In the genomic region with DNA sequence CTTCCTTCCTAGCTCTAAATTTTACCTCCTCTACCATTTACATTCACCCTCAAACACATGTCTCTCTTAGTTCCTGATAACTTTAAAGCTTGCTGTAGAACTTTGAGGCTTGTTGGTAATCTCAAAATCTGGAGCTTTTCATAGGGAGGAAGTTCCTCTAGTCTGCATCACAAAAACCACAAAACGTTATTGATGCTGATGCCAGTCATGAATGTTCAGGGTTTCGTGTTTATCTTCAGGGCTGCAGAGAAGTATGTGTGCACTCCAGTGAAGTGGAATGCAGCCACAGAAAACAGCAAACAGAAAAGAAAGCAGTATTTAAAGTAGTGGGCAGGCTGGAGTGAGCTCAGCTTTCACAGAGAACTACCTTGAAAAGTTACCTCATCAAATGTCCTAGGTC, we compare ENCODE assay signal across 25 mouse cellular contexts.
DNase-seq lines count a peak whose midpoint lies in the region; ATAC-seq lines count a peak whose summit lies in the region.
"Had no signal": no experiment of that assay in that cellular context is flagged by ENCODE, and none has a peak within 500 bp of the region (broad histone marks: within the 10 kb centered on the region; RNA-seq: fewer than 3 reads in every experiment).

No protein-coding gene starts in this region.

- no peaks in the 10 kb centered on the region for H3K36me3 ChIP-seq in embryonic facial prominence, embryonic 12.5 days
- H3K36me3 ChIP-seq in embryonic facial prominence, embryonic 10.5 days (replicated peaks): no peaks in the 10 kb centered on the region
- H3K36me3 ChIP-seq in hindbrain, embryonic 13.5 days: no peaks in the 10 kb centered on the region
- H3K36me3 ChIP-seq: heart, embryonic 15.5 days; liver, embryonic 13.5 days; midbrain, embryonic 12.5 days had no signal

- H3K9me3 ChIP-seq in embryonic facial prominence, embryonic 12.5 days: no peaks in the 10 kb centered on the region
- no peaks in the 10 kb centered on the region for H3K9me3 ChIP-seq in embryonic facial prominence, embryonic 10.5 days
- no peaks in the 10 kb centered on the region for H3K9me3 ChIP-seq in hindbrain, embryonic 13.5 days
- H3K9me3 ChIP-seq: heart, embryonic 15.5 days; liver, embryonic 13.5 days; midbrain, embryonic 12.5 days had no signal

- DNase-seq in embryonic facial prominence, embryonic 10.5 days (ENCODE audit: low spot score): no peak
- peak; percentile 51 for DNase-seq in NIH3T3 (ENCODE audit: low read depth)
- no peak for DNase-seq in urinary bladder, adult 18-20 months (ENCODE audit: low spot score in 2 of 2)
- no peak for DNase-seq in lung, postnatal 36 days
- DNase-seq: adrenal gland, postnatal 10 days; cerebellum, adult 9-11 months; embryo, embryonic 11 days; gastrocnemius, postnatal 14 days; kidney, adult 18-20 months; kidney, postnatal 10 days; liver, embryonic 13.5 days; lung, embryonic 14.5 days; lung, postnatal 4 days; retina, postnatal 1 day; thymus, postnatal 4 days had no signal

- H3K4me3 ChIP-seq in embryonic facial prominence, embryonic 12.5 days: no peak overlapping the region
- H3K4me3 ChIP-seq in embryonic facial prominence, embryonic 10.5 days: no peak overlapping the region
- no peak overlapping the region for H3K4me3 ChIP-seq in hindbrain, embryonic 13.5 days
- H3K4me3 ChIP-seq: erythroblast, embryonic 14.5 days; heart, embryonic 15.5 days; liver, embryonic 13.5 days; midbrain, embryonic 12.5 days; myocyte had no signal

- no peaks in the 10 kb centered on the region for H3K27me3 ChIP-seq in embryonic facial prominence, embryonic 12.5 days
- H3K27me3 ChIP-seq in embryonic facial prominence, embryonic 10.5 days (replicated peaks; ENCODE audit: low read depth, poor library complexity, severe bottlenecking): no peaks in the 10 kb centered on the region
- no peaks in the 10 kb centered on the region for H3K27me3 ChIP-seq in hindbrain, embryonic 13.5 days
- H3K27me3 ChIP-seq: CH12.LX; heart, embryonic 15.5 days; liver, embryonic 13.5 days; midbrain, embryonic 12.5 days had no signal

- ATAC-seq in embryonic facial prominence, embryonic 12.5 days (ENCODE audit: insufficient number of reproducible peaks, insufficient read depth, low FRiP score, low TSS enrichment): no peak
- peak; percentile 43 for ATAC-seq in granulocyte monocyte progenitor cell, adult 5-6 weeks (replicated peaks; ENCODE audit: poor library complexity, severe bottlenecking)
- ATAC-seq in megakaryocyte progenitor cell, adult 5-6 weeks (replicated peaks; ENCODE audit: poor library complexity): peak; percentile 73
- ATAC-seq in hindbrain, embryonic 13.5 days (ENCODE audit: low FRiP score): no peak
- ATAC-seq: forebrain, embryonic 14.5 days had no signal

- H3K4me1 ChIP-seq in embryonic facial prominence, embryonic 12.5 days: no peaks in the 10 kb centered on the region
- H3K4me1 ChIP-seq in embryonic facial prominence, embryonic 10.5 days: peaks cover 4% of the 10 kb centered on the region; the same call in 1 of the 2 replicates
- H3K4me1 ChIP-seq in hindbrain, embryonic 13.5 days (replicated peaks): no peaks in the 10 kb centered on the region
- H3K4me1 ChIP-seq: heart, embryonic 15.5 days; liver, embryonic 13.5 days; midbrain, embryonic 12.5 days had no signal

- 73% methylated on average over 2 of the region's 2 CpGs for WGBS in embryonic facial prominence, embryonic 12.5 days
- WGBS in embryonic facial prominence, embryonic 10.5 days: 77% methylated on average over 2 of the region's 2 CpGs
- WGBS in hindbrain, embryonic 13.5 days: 75% methylated on average over 2 of the region's 2 CpGs

- H3K27ac ChIP-seq in embryonic facial prominence, embryonic 12.5 days: peak overlapping the region; percentile 51; the same call in 1 of the 2 replicates
- no peak overlapping the region for H3K27ac ChIP-seq in embryonic facial prominence, embryonic 10.5 days (replicated peaks)
- H3K27ac ChIP-seq in hindbrain, embryonic 13.5 days: no peak overlapping the region
- H3K27ac ChIP-seq: heart, embryonic 15.5 days; liver, embryonic 13.5 days; midbrain, embryonic 12.5 days had no signal

- no peak overlapping the region for H3K9ac ChIP-seq in embryonic facial prominence, embryonic 12.5 days
- H3K9ac ChIP-seq in hindbrain, embryonic 13.5 days: no peak overlapping the region
- H3K9ac ChIP-seq: heart, embryonic 15.5 days; liver, embryonic 13.5 days; lung, embryonic 14.5 days; midbrain, embryonic 12.5 days had no signal

- H3K4me2 ChIP-seq in embryonic facial prominence, embryonic 12.5 days (replicated peaks): no peak overlapping the region
- H3K4me2 ChIP-seq in hindbrain, embryonic 13.5 days: no peak overlapping the region
- H3K4me2 ChIP-seq: heart, embryonic 15.5 days; liver, embryonic 13.5 days; lung, embryonic 14.5 days; midbrain, embryonic 12.5 days had no signal

Comparison
In these comparisons a context has a peak if more than half of its experiments do, and no peak if none do; other contexts are left out.
1. ATAC-seq: peak in granulocyte monocyte progenitor cell, adult 5-6 weeks (single experiment) and megakaryocyte progenitor cell, adult 5-6 weeks (single experiment); none in embryonic facial prominence, embryonic 12.5 days (single experiment) and hindbrain, embryonic 13.5 days (single experiment).